Mouse (Mus musculus): ENCODE results near the gene Nrxn3.

- TF ChIP-seq CTCF (IDR thresholded peaks at IDR 0.05; ENCODE audit: control insufficient read depth, insufficient read depth, low read length) (no peak), POLR2A (IDR thresholded peaks at IDR 0.05; ENCODE audit: borderline replicate concordance, control insufficient read depth, low read depth, low read length) (no peak)
Observed at GRCm38 (mm10) chr12:88774666-88775065, 52.0 kb downstream of the Nrxn3 start.
